Mouse (Mus musculus): ENCODE measurements around the gene Papss1.

Gene Papss1

DNA sequence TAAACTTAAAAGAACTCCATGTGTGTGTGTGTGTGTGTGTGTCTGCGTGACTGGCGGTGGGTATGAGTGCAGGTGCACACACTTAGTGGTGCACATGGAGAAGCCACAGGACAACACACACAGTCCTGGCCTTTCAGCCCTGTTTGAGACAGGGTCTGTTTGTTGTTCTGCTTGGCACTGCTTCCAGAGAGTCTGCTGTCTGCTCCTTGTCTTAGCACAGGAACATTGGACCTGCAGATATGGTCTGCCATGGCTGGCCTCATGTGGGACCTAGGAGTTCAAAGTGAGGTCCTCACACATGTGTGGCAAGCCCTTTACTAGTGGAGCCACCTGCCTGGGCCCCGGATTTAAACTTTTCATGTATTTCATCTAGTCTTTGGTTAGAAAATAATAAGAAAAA is 72.4 kb downstream of the Papss1 start:
- no peak for DNase-seq

DNA sequence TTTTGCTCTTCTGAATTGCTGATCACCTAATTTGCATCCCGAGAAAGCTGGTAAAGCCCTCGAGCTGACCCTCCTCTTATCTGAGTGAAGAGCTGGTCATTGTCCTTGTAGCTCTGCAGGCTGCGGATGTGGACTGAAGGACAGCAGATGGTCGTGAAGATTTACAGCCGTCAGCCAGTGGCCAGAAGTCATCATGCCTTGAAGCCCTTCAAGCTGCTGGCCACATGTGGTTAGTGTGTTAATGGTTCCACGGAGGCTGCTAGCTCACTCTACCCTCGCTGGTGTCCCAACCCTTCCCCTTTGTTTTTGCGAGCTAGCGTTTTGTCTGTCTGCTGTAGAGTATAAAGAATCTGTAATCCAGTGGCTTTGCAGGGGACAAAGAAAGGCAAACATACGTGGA is 73.1 kb downstream of the Papss1 start:
- no peak for DNase-seq

DNA sequence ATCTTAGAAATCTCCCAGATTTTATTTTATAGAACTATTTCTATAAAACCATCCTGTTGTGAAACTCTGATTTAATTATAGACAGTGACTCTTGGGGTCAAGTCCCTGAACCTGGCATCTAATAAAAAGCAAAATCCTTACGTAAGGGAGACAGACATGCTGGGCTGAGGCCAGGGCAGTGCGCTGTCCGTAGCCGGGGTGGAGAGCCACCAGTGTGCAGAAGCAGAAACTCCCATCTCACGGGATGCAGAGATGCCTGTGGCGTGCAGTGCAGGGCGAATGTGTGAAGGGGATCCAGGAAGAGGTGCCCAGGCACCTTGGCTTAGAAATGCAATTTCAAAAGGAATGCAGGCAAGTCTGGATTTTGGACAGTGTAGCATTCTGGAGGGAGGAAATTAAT is 73.6 kb downstream of the Papss1 start:
- DNase-seq = no peak

DNA sequence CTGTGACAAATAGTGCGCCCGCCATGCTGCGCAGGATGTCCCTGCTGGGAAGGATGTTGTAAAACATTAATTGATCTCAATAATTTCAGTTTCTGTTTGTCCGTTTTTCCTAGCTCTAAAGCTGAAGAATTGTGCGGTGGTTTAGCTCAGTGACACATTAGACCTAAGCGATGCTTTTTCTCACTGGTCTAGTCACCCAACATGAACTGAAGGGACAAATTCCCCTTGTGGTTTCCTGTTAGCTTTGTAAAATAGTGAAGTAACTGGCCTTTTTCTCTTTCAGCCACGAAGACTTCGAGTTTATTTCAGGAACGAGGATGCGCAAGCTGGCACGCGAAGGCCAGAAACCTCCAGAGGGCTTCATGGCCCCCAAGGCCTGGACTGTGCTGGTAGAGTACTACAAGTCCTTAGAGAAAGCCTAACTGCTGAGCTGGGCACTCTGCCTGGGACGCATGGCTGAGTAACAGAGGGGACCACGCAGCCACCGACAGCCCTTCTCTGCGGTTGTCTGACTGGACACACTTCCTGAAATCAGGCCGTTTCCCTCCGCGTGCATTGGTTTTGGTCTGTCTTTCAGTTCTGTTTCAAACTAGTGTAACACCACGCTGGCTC is 78.2 kb downstream of the Papss1 start:
- DNase-seq = no peak

DNA sequence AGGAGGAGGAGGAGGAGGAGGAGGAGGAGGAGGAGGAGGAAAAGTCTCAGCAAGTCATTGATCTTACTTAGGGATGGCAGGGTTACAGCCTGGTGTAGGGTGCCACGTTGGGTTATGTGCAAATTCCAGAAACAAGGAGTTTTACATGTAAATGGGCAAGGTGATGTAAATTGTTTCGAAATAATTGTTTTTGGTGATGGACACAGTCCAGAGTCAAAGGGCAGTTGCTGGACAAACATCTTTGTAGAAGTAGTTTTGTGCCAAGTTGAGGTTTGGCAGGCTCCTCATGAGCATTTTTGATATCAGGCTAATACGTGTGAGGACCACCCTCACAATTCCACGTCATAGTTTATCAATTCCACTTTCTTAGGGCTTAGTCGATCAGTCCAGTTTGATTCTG is 80.6 kb downstream of the Papss1 start:
- DNase-seq = no peak

DNA sequence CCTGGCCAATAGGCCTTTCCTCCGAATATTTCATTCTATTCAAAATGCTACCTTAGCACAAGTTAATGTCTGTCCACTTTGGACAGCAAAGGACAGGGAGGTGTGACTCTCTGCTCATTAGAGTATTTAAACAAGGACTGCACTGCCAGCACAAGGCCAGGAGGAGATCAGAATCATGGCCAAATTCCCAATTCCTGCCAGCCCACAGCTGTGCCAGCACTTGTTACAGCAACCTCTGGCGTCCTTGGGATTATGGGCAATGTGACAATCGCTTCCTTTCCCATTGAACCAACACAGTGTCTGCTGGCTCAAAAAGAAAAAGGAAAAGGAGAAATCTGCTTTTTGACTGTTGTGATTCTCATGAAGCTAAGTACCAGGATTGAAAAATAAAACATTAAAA is 89.8 kb downstream of the Papss1 start:
- DNase-seq = no peak

DNA sequence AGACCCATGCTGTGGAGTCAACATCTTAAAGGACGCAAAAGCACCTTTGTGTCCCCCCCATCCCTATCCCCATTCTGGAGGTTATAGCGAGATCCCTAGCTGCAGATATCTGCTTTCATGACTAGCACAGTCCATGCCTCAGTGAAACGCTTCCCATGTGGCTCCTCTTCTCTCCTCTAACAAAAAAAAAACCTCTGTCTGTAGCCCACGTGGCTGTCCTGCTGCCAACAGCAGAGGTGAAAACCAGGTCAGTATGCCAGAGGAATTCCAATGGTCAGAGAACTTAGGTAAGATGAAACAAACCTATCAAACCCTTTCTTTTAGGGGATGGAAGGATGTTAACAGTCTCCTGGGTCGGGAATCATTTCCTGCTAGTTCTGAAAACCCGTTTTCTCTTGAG is 91.5 kb downstream of the Papss1 start:
- DNase-seq = no peak

DNA sequence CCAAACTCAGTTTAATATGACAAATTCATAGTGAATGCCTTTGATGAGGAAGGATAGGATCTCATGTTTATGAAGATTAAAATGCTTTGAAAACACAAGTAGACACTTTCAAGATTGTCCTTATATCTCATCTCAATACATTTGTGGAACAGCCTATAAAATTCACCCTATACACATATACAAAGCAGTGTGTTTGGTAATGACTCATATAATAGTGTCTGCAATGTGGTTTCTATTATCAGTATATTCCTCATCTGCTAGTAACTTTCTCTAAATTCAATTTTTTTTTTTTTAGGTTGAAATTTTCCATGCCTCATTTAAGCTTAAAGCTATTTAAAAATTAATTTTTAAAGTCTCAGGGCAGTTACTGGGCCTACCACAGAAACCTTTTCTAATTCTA is 95.6 kb downstream of the Papss1 start:
- no peak for DNase-seq

DNA sequence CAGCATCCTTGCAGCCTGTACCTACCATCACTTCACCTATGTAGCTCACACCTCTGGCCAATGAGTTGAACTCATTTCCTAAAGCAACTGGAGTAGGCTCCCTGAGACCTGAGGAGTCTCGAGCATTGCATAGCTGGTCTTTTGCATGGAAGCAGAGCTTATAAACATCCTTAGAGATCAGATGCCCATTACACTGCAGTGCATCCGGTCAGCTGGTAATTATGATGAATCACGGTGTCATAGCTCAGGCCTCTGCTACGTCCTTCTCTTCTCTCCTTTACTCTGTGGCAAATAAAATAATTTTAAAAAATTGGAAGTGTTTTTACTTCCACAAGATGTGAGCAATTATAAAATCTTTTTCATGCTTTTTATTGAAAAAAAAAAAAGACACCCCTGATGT is 96.1 kb downstream of the Papss1 start:
- no peak for DNase-seq

DNA sequence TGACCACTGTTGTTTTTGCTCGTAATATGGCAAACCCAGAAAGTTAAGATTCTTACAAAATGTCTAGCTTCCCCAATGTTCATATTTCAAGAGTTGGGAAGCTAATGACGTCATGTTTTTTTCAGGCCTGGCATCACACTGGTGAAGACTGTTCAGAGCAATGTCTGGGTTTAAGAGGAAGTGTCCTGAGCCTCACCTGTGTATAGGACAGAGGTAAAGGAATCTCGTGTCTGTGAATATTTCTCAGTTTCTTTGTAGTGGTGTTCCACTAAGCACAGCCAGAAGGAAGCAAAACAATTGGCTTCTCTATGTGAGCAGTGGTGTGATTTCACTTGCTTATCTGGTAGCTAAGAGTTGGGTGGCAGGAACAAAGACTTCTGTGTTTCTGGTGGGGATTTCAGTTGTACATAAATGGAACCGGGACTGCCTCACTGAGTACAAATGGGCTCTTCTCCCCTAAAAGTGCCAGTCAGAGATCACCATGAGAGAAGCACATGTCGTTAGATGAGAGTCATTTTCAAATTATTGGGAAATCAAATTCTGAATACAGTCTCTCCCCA is 98.1 kb downstream of the Papss1 start:
- no peak for DNase-seq

DNA sequence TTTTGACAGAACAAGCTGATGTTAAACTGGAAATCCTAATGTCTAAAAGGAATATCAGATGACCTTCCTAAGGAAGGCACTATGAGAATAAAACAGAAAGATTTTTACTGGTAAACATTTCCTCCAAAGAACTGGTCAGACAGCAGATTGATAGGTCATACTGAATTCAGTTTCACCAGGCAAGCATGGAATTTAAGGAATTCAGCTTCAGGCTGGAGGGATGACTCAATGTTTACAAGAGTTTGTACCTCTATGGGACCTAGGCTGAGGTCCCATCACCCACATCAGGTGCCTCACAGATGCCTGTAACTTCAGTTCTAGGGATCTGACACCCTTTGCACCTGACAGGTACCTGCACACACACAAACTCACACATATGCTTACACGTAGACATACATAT is 105.3 kb downstream of the Papss1 start:
- no peak for DNase-seq

DNA sequence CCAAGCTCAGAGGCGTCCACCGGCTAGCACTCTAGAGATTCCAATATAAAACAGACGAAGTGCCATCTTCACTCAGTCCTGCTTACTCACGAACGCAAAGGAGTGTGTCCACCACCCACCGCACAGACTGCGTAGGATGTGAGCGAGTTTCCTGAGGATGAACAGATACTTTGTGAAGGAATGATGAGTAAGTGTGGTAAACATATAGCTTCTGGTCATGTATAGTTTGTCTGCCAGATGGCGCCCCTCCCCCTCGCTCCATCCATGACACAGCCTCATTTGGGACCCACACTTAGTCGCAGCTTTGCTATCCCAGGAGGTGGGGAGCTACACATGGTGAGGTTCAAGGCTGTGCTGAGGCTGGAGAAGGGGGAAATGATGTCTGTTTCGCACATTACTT is 121.5 kb downstream of the Papss1 start:
- DNase-seq = no peak

DNA sequence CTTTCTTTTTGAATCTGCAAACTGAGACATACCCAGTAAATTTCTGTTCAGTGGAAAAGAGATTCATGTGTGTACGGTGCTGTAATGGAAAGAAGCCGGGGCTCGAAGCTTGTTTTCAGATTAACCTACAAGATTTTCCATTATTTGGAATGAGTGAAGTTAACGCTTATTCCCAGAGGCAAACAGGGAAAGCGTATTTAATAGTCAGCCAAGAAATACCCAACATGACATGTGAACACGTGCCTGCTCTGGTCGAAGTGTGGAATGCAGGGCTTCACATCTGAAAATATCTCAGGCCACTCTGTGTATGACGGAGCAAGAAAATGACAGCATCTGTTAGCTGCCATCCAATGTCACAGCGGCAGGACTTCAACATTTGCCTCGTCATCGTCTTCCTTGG is 125.4 kb downstream of the Papss1 start:
- no peak for DNase-seq

DNA sequence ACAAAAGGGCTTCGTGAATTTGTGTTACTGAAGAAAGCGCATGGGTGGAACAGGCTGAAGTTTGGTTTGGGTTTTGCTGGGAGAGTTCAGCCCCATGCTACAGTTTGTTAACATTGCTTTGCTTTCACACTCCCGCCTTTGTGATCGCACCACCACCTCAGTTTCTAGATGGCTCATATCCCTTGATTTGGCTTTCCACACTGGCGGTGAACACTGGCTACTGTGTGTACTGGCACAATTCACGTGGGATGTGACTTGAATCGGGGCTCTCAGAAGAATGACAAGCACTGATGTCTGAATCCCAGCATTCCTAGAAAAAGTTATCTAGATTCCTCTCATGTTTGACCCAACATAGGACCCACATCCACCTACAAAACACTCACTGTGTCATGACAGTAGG is 126.0 kb downstream of the Papss1 start:
- no peak for DNase-seq

DNA sequence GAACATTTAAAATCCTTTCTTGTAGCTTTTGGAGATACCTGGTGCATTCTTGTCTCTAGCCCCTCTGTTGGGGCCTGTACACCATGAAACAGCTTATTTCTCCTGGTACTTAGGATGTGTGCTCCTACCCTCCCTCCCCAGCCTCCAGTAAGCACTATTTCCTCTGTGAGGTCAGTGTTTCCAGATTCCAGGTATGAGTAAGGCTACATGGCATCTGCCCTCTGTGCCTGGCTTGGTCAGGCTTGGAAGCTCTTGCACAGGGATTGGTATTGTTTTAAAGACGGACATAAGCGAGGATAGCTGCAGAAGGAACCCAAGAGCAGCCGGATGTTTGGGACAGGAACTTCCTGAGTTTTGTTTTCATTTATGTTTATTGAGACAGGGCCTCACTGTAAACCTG is 126.6 kb downstream of the Papss1 start:
- no peak for DNase-seq

All from thymus, postnatal 36 days (tissue).